Mouse (Mus musculus) small intestine, adult 2 months (tissue): ENCODE results near the gene Cst8. TPM values are rescaled to one million over a fixed set of nuclear protein-coding genes. Genes with fewer than 3 reads are reported as not detected.
"Not testable (repeated sequence)": the region's sequence is repeated elsewhere in the genome, so short reads cannot be mapped to it uniquely, and the experiment has no call there.

Experiments used
- H3K27ac ChIP-seq: fragments of 200-500 bp; 2 replicates; pipeline ENCODE4 v1.5.1; 2012; ENCODE audit warnings: low read depth, low read length, control low read depth, inconsistent platforms; ENCODE audit not compliant: insufficient read depth
- H3K27me3 ChIP-seq: fragments of 200-500 bp; 2 replicates; pipeline ENCODE4 v1.6.1; 2012; ENCODE audit warnings: mild to moderate bottlenecking, moderate library complexity, low read length, inconsistent platforms; ENCODE audit not compliant: control insufficient read depth, insufficient read depth
- H3K36me3 ChIP-seq: fragments of 200-500 bp; 2 replicates; pipeline ENCODE4 v1.6.1; 2012; ENCODE audit warnings: mild to moderate bottlenecking, low read length, control low read depth, inconsistent platforms; ENCODE audit not compliant: control insufficient read depth, insufficient read depth
- H3K4me1 ChIP-seq: fragments of 200-500 bp; 2 replicates; pipeline ENCODE4 v1.6.1; 2012; ENCODE audit warnings: low read length, inconsistent platforms, mixed read lengths; ENCODE audit not compliant: control insufficient read depth, insufficient read depth, insufficient read length
- H3K4me3 ChIP-seq: fragments of 200-500 bp; 2 replicates; pipeline ENCODE4 v1.5.1; 2012; ENCODE audit warnings: low read depth, mild to moderate bottlenecking, control low read depth, inconsistent platforms, low read length, moderate library complexity
- CTCF ChIP-seq: fragments of 200-500 bp; IDR thresholded peaks from 2 replicates; pipeline ENCODE4 v1.5.1; 2012; ENCODE audit warnings: low read depth, mild to moderate bottlenecking, control low read depth, inconsistent platforms, low read length, moderate library complexity, mixed read lengths; ENCODE audit not compliant: insufficient replicate concordance, insufficient read length; ENCODE audit errors: extremely low read depth
- POLR2A ChIP-seq: fragments of 200-500 bp; IDR thresholded peaks from 2 replicates; pipeline ENCODE4 v1.6.1; 2012; ENCODE audit warnings: low read depth, mild to moderate bottlenecking, control low read depth, inconsistent platforms, low read length, moderate library complexity
- WGBS: fragments of 180-500 bp; shearing (Covaris S2); methylation state at CpG from one replicate; pipeline ENCODE4 v1.1.7; 2018; 5-methylcytosine and 5-hydroxymethylcytosine counted together
- polyA plus RNA-seq: library from polyadenylated mRNA; depleted of rRNA; stranded (reverse); fragments of >200 nt; gene quantifications from 2 replicates; pipeline ENCODE4 v1.2.3, GENCODE M21; 2012; rRNA removed

The Cst8 gene
- not detected in 2 replicates for polyA plus RNA-seq

GRCm38 (mm10) chr2:148798485-148798884, at the start of gene Cst8:
Gene Cst8, plus strand, starts transcription at chr2:148798785.
- no peaks in the 10 kb centered on the region for H3K4me1 ChIP-seq
- TF ChIP-seq CTCF (no peak), POLR2A (no peak)
- H3K27me3 ChIP-seq: no peaks in the 10 kb centered on the region
- H3K27ac ChIP-seq: no peak within 1 kb of the TSS
- no peak within 1 kb of the TSS for H3K4me3 ChIP-seq
- H3K36me3 ChIP-seq: no peaks in the 10 kb centered on the region
- 77% methylated on average over 1 of the region's 1 CpGs for WGBS

- H3K4me1 ChIP-seq: no peaks in the 10 kb centered on the region
- no peaks in the 10 kb centered on the region for H3K36me3 ChIP-seq
- no peak within 1 kb of the TSS for H3K4me3 ChIP-seq
- TF ChIP-seq CTCF: no peak
- no peak for TF ChIP-seq POLR2A
- WGBS: 81% methylated on average over 1 of the region's 1 CpGs
- no peaks in the 10 kb centered on the region for H3K27me3 ChIP-seq
- no peak within 1 kb of the TSS for H3K27ac ChIP-seq
Observed at GRCm38 (mm10) chr2:148750058-148750457, 48.5 kb upstream of the Cst8 start, which contains the start of gene Cstl1. Gene Cstl1, plus strand, starts transcription at chr2:148750358.

GRCm38 (mm10) chr2:148751893-148752813, 46.4 kb upstream of the Cst8 start:
- Histone ChIP-seq H3K27me3 (no peaks in the 10 kb centered on the region), H3K4me3 (no peak overlapping the region), H3K36me3 (no peaks in the 10 kb centered on the region), H3K27ac (no peak overlapping the region), H3K4me1 (no peaks in the 10 kb centered on the region)
- peak; percentile 23; the same call in 1 of the 2 replicates for TF ChIP-seq CTCF
- no peak for TF ChIP-seq POLR2A
- WGBS: 16% methylated on average over 15 of the region's 15 CpGs

- H3K27me3 ChIP-seq: no peaks in the 10 kb centered on the region
- no peaks in the 10 kb centered on the region for H3K36me3 ChIP-seq
- TF ChIP-seq CTCF: no peak
- no peak for TF ChIP-seq POLR2A
- H3K4me3 ChIP-seq: no peak overlapping the region
- H3K27ac ChIP-seq: no peak overlapping the region
- 58% methylated on average over 1 of the region's 1 CpGs for WGBS
- H3K4me1 ChIP-seq: no peaks in the 10 kb centered on the region
Observed at GRCm38 (mm10) chr2:148754310-148754846, 44.2 kb upstream of the Cst8 start.

- Histone ChIP-seq H3K27me3 (no peaks in the 10 kb centered on the region), H3K4me3 (no peak overlapping the region), H3K4me1 (no peaks in the 10 kb centered on the region), H3K36me3 (no peaks in the 10 kb centered on the region), H3K27ac (no peak overlapping the region)
- 97% methylated on average over 1 of the region's 1 CpGs for WGBS
- TF ChIP-seq POLR2A: no peak
- TF ChIP-seq CTCF: no peak
Observed at GRCm38 (mm10) chr2:148763648-148764388, 34.8 kb upstream of the Cst8 start.

- not testable (repeated sequence) for H3K27ac ChIP-seq
Observed at GRCm38 (mm10) chr2:148771397-148771796, 27.2 kb upstream of the Cst8 start, which contains the start of gene Cst11. Gene Cst11, minus strand, starts transcription at chr2:148771497.

GRCm38 (mm10) chr2:148781709-148782108, 16.9 kb upstream of the Cst8 start, which contains the start of gene 8030411F24Rik:
Gene 8030411F24Rik, plus strand, starts transcription at chr2:148782009.
- no peak within 1 kb of the TSS for H3K27ac ChIP-seq
- H3K4me1 ChIP-seq: no peaks in the 10 kb centered on the region
- TF ChIP-seq CTCF (no peak), POLR2A (no peak)
- H3K4me3 ChIP-seq: no peak within 1 kb of the TSS
- WGBS: 8% methylated on average over 1 of the region's 1 CpGs
- no peaks in the 10 kb centered on the region for H3K27me3 ChIP-seq
- H3K36me3 ChIP-seq: no peaks in the 10 kb centered on the region

More at GRCm38 (mm10) chr2:148771397-148771796, 27.2 kb upstream of the Cst8 start, which contains the start of gene Cst11:
- not testable (repeated sequence) for H3K36me3 ChIP-seq, H3K27me3 ChIP-seq, H3K4me1 ChIP-seq, H3K4me3 ChIP-seq
- 80% methylated on average over 4 of the region's 4 CpGs for WGBS
